Mouse (Mus musculus) intestine, postnatal 0 days (tissue): ENCODE measurements at regions not wholly inside any gene's neighbourhood (a gene's known extent, or its start where the extent isn't known, plus 50 kb on each side); places are given as distances from the start of the nearest gene placed in this dataset.

Experiments used
- ATAC-seq: fragments of 200-750 bp; cut with Nextera tagmentation; 2 replicates; pipeline ENCODE4 v1.8.0; 2017; ENCODE audit warnings: mild to moderate bottlenecking, moderate TSS enrichment, moderate library complexity
- H3K27ac ChIP-seq: fragments of 300-500 bp; sonication (generic); 2 replicates; pipeline ENCODE4 v1.5.1; 2014; ENCODE audit warnings: mild to moderate bottlenecking, low read depth, low read length, moderate library complexity
- H3K27me3 ChIP-seq: fragments of 300-500 bp; sonication (generic); replicated peaks from 2 replicates; pipeline ENCODE4 v1.6.1; 2014; ENCODE audit warnings: low read length, mixed read lengths; ENCODE audit not compliant: control insufficient read depth, insufficient read depth
- H3K36me3 ChIP-seq: fragments of 300-500 bp; sonication (generic); 2 replicates; pipeline ENCODE4 v1.6.1; 2014; ENCODE audit warnings: mild to moderate bottlenecking, moderate library complexity; ENCODE audit not compliant: control insufficient read depth, insufficient read depth
- H3K4me1 ChIP-seq: fragments of 300-500 bp; sonication (generic); replicated peaks from 2 replicates; pipeline ENCODE4 v1.6.1; 2014; ENCODE audit warnings: antibody characterized with exemption, low read length, mixed read lengths; ENCODE audit not compliant: control insufficient read depth, insufficient read depth
- H3K4me2 ChIP-seq: fragments of 300-500 bp; sonication (generic); replicated peaks from 2 replicates; pipeline ENCODE4 v1.6.1; 2014; ENCODE audit warnings: low read depth, mild to moderate bottlenecking, moderate library complexity
- H3K4me3 ChIP-seq: fragments of 300-500 bp; sonication (generic); 2 replicates; pipeline ENCODE4 v1.5.1; 2014; ENCODE audit warnings: low read depth, low read length
- H3K9ac ChIP-seq: fragments of 300-500 bp; sonication (generic); 2 replicates; pipeline ENCODE4 v1.6.1; 2014; ENCODE audit warnings: mild to moderate bottlenecking, low read depth, low read length
- H3K9me3 ChIP-seq: fragments of 300-500 bp; sonication (generic); 2 replicates; pipeline ENCODE4 v1.6.1; 2016; ENCODE audit warnings: mixed run types; ENCODE audit not compliant: control insufficient read depth
- CTCF ChIP-seq: sonication (generic); IDR thresholded peaks from 2 replicates; pipeline ENCODE4 v1.5.1; 2016; ENCODE audit warnings: low read depth, mild to moderate bottlenecking, control low read depth, antibody characterized with exemption, moderate library complexity
- WGBS: fragments of 180-500 bp; shearing (Covaris S2); extraction: QIAGEN DNeasy Blood & Tissue Kit; methylation state at CpG from one replicate; pipeline ENCODE4 v1.1.7; 2014; 5-methylcytosine and 5-hydroxymethylcytosine counted together

- WGBS = 59% methylated on average over 5 of the region's 5 CpGs
- Histone ChIP-seq H3K27ac (no peak overlapping the region), H3K4me1 (no peaks in the 10 kb centered on the region), H3K4me3 (no peak overlapping the region), H3K36me3 (no peaks in the 10 kb centered on the region), H3K9ac (no peak overlapping the region), H3K27me3 (no peaks in the 10 kb centered on the region), H3K4me2 (no peak overlapping the region), H3K9me3 (no peaks in the 10 kb centered on the region)
- no peak for TF ChIP-seq CTCF
- no peak for ATAC-seq
Measured at GRCm38 (mm10) chr5:97300861-97301260, 91.3 kb downstream of the Naa11 start.

- Histone ChIP-seq H3K4me1 (no peaks in the 10 kb centered on the region), H3K27me3 (no peaks in the 10 kb centered on the region), H3K9me3 (no peaks in the 10 kb centered on the region), H3K9ac (no peak overlapping the region), H3K36me3 (no peaks in the 10 kb centered on the region), H3K4me3 (no peak overlapping the region), H3K4me2 (no peak overlapping the region), H3K27ac (no peak overlapping the region)
- WGBS = 84% methylated on average over 6 of the region's 6 CpGs
- no peak for ATAC-seq
- TF ChIP-seq CTCF = no peak
Measured at GRCm38 (mm10) chr5:97300114-97300840, 91.9 kb downstream of the Naa11 start.

DNA sequence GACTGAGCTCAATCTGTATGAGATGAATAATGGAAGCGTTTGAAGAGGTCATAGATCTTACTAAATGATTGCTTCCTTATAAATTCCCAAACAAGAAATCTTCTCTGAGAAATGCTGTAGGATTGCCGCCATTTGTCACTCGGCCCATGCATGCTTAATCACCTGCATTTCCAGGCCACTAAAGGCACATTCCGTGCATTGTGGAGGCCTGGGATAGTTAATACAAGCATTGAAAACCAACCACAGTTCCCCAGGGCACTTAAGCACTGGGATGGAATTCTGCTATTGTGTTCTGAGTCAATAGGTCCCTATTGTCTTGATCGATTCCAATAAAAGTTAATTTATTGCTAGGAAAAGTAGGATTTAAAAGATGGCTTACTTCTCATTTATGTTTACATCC is 92.5 kb downstream of the Naa11 start:
- WGBS = 64% methylated on average over 5 of the region's 5 CpGs
- no peak for TF ChIP-seq CTCF
- no peak overlapping the region for H3K27ac ChIP-seq
- H3K4me1 ChIP-seq = no peaks in the 10 kb centered on the region
- no peaks in the 10 kb centered on the region for H3K9me3 ChIP-seq
- no peaks in the 10 kb centered on the region for H3K27me3 ChIP-seq
- H3K4me3 ChIP-seq = no peak overlapping the region
- no peaks in the 10 kb centered on the region for H3K36me3 ChIP-seq
- ATAC-seq = no peak
- H3K4me2 ChIP-seq = no peak overlapping the region
- no peak overlapping the region for H3K9ac ChIP-seq

- Histone ChIP-seq H3K27ac (no peak overlapping the region), H3K4me1 (no peaks in the 10 kb centered on the region), H3K27me3 (no peaks in the 10 kb centered on the region), H3K36me3 (no peaks in the 10 kb centered on the region), H3K9ac (no peak overlapping the region), H3K4me2 (no peak overlapping the region), H3K4me3 (no peak overlapping the region), H3K9me3 (no peaks in the 10 kb centered on the region)
- 29% methylated on average over 3 of the region's 3 CpGs for WGBS
- ATAC-seq = no peak
- no peak for TF ChIP-seq CTCF
Measured at GRCm38 (mm10) chr5:97296213-97296612, 96.0 kb downstream of the Naa11 start.

DNA sequence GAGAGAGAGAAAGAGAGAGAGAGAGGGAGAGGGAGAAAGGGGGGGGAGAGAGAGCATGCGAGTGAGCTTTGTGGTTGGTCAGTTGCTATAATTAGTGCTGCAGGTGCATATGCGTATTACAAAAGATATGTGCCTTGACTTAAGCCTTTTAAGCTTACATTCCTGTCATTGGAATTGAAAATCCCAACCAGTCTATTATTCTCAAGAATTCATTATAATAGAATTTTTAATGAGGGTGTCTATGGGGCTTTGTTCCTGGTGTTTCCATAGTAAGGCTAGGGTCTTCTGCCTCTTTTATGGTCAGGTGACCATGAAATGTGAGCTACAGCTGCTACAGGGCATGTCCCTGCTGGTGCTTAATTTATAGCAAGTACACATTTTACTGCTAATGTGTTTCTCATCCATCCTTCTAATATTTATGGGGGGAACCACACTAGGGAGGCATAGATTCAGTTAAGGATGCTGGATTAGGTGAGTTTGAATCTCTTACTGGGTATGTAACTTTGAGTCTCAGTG is 102.0 kb downstream of the Naa11 start:
- no peak for TF ChIP-seq CTCF
- Histone ChIP-seq H3K4me3 (no peak overlapping the region), H3K27me3 (no peaks in the 10 kb centered on the region), H3K9me3 (no peaks in the 10 kb centered on the region), H3K4me2 (no peak overlapping the region), H3K36me3 (no peaks in the 10 kb centered on the region), H3K9ac (no peak overlapping the region), H3K4me1 (no peaks in the 10 kb centered on the region), H3K27ac (no peak overlapping the region)
- ATAC-seq = no peak
- 86% methylated on average over 2 of the region's 2 CpGs for WGBS

GRCm38 (mm10) chr5:97289401-97290165 is 102.6 kb downstream of the Naa11 start:
- TF ChIP-seq CTCF = no peak
- H3K36me3 ChIP-seq = no peaks in the 10 kb centered on the region
- no peaks in the 10 kb centered on the region for H3K27me3 ChIP-seq
- H3K4me1 ChIP-seq = no peaks in the 10 kb centered on the region
- ATAC-seq = no peak
- no peak overlapping the region for H3K4me3 ChIP-seq
- 73% methylated on average over 8 of the region's 8 CpGs for WGBS
- H3K9me3 ChIP-seq = no peaks in the 10 kb centered on the region
- no peak overlapping the region for H3K9ac ChIP-seq
- H3K4me2 ChIP-seq = no peak overlapping the region
- H3K27ac ChIP-seq = no peak overlapping the region
